Mouse (Mus musculus): Measurements from ENCODE around the gene Hhat.

DNA sequence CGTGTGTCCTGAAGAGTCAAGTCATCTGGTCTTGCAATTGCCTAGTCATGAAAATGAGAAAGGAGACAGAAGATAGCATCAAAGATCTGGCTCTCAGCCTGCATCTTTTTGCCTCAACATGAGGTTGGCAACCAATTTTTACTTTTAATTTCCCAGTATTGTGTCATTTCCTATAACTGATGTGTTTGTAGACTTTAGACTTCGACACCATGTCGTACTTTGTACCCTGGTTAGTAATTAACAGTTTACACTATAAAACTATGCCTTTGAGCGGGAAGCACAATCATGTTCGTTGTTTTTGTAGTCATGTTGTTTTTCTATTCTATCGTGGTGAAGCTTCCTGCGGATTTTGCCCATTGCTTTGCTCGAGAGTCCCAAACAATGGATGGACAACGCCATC, 41.7 kb upstream of the Hhat start:
- TF ChIP-seq TAL1 (conservative IDR thresholded peaks at IDR 0.05; ENCODE audit: low read depth, low read length) = no peak
- TF ChIP-seq CTCF (IDR thresholded peaks at IDR 0.05; ENCODE audit: low read depth, low read length) = no peak
- no peak for TF ChIP-seq GATA1 (IDR thresholded peaks at IDR 0.05; ENCODE audit: borderline replicate concordance, low read length)

Measured in G1E (cell line).